Mouse (Mus musculus) brain, adult 2 months (tissue): ENCODE data around the gene Pdcl.

Source experiments
- DNase-seq: peaks from one replicate; pipeline ENCODE4 v3.0.0; 2011; ENCODE audit warnings: low read depth, low spot score

The Pdcl gene

GRCm38 (mm10) chr2:37358633-37359540 is at the start of gene Pdcl:
Pdcl (minus strand) TSS chr2:37359332.
- peak; percentile 98 for DNase-seq

GRCm38 (mm10) chr2:37395539-37395938 is 36.4 kb upstream of the Pdcl start:
- DNase-seq = peak; percentile 20

- peak; percentile 60 for DNase-seq
Observed at GRCm38 (mm10) chr2:37382921-37383320, 23.8 kb upstream of the Pdcl start.

- peak; percentile 81 for DNase-seq
Observed at GRCm38 (mm10) chr2:37380189-37380588, 21.1 kb upstream of the Pdcl start.

GRCm38 (mm10) chr2:37376018-37376417 is 16.9 kb upstream of the Pdcl start:
- DNase-seq = no peak

- DNase-seq = no peak
Observed at GRCm38 (mm10) chr2:37370651-37371050, 11.5 kb upstream of the Pdcl start.

GRCm38 (mm10) chr2:37359908-37360307 is 776 bp upstream of the Pdcl start:
- DNase-seq = no peak

- DNase-seq = peak; percentile 43
Observed at GRCm38 (mm10) chr2:37355571-37355970, 3.6 kb downstream of the Pdcl start.

GRCm38 (mm10) chr2:37351671-37352070 is 7.5 kb downstream of the Pdcl start:
- DNase-seq = peak; percentile 87

- peak; percentile 71 for DNase-seq
Observed at GRCm38 (mm10) chr2:37338497-37339187, 20.5 kb downstream of the Pdcl start.

- no peak for DNase-seq
Observed at GRCm38 (mm10) chr2:37333321-37333720, 25.8 kb downstream of the Pdcl start.

GRCm38 (mm10) chr2:37326215-37326614 is 32.9 kb downstream of the Pdcl start, which contains the start of gene Olfr368:
Olfr368 (plus strand) TSS chr2:37326515.
- no peak for DNase-seq
